Mouse (Mus musculus) spleen, embryonic (tissue): ENCODE results near the gene Usf1.

ENCODE experiments used
- CTCF ChIA-PET: fragments of 350-600 bp; sonication (Branson Sonifier 250); formaldehyde crosslinking; loops from one replicate; lab custom pipeline; 2022; lab: Charles Lee

Usf1 gene

DNA sequence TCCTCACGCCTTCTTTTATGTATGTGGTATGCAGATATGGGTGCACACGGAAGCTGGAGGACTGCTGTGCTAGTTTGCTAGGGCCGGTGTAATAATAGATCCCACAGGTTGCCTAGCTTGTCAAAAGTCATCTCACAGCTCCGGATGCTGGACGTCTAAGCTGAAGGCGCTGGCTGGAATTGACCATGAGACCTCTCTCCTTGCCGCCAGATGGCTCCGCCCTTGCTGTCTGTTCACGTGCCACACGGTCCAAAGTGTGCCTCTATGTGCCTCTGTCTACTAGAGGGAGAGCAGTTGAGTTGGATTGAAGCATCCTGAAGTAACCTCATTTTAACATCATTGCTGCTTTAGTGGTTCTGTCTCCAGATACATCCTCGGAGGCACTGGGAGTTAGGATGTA lies 38.9 kb downstream of the Usf1 start:
- CTCF ChIA-PET = no interaction called here

DNA sequence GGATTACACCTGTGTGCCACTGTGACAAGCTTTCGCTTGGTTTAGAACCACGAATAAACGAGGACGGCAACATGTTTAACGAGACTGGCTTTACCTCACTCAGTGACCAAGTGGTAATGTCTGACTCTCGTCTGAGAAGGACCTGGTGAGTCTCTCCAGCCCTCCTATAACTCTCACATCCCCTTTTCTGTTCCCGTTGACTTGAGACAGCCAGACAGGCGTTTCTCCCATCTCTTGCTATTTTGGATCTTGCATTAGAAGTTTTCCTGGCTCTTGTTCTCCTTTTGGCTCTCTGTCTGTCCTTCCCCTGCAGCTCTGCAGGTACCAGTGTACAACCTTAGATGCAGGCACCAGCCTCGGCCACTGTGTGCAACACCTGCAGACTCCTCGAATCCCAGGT lies 39.9 kb downstream of the Usf1 start:
- CTCF ChIA-PET = interaction anchor here (0.6 kb wide), 1 partner anchor 124 kb away, joined by 6 read pairs; no protein-coding TSS in a partner anchor

- CTCF ChIA-PET = interaction anchor here (0.7 kb wide), 1 partner anchor 26 kb away, joined by 9 read pairs; no protein-coding TSS in a partner anchor
Measured at GRCm38 (mm10) chr1:171452522-171452921, 41.4 kb downstream of the Usf1 start.

GRCm38 (mm10) chr1:171452923-171453322 lies 41.8 kb downstream of the Usf1 start:
- CTCF ChIA-PET = no interaction called here

- CTCF ChIA-PET = no interaction called here
Measured at GRCm38 (mm10) chr1:171454926-171455325, 43.8 kb downstream of the Usf1 start.

GRCm38 (mm10) chr1:171457568-171457967 lies 46.5 kb downstream of the Usf1 start:
- CTCF ChIA-PET = no interaction called here

DNA sequence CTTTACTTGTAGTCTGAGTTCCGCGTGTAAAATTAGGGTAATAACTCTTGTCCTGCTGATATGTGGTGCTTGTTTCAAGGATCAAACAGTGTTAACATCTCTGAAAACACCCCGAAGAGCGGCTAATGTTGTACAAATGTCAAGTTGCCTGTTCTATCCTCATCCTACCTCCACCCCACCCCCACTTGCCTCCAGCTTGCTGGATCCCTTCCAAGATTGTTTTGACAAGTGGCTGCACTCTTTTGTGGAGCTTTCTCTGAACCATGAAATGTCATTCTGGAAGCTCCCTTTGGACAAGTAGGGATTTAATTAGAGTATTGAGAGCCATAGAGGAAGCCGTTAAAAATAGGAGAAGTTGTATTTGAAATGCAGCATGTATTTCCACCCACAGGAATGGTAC lies 48.7 kb downstream of the Usf1 start:
- CTCF ChIA-PET = interaction anchor here (0.5 kb wide), 1 partner anchor 23 kb away, joined by 4 read pairs; no protein-coding TSS in a partner anchor

DNA sequence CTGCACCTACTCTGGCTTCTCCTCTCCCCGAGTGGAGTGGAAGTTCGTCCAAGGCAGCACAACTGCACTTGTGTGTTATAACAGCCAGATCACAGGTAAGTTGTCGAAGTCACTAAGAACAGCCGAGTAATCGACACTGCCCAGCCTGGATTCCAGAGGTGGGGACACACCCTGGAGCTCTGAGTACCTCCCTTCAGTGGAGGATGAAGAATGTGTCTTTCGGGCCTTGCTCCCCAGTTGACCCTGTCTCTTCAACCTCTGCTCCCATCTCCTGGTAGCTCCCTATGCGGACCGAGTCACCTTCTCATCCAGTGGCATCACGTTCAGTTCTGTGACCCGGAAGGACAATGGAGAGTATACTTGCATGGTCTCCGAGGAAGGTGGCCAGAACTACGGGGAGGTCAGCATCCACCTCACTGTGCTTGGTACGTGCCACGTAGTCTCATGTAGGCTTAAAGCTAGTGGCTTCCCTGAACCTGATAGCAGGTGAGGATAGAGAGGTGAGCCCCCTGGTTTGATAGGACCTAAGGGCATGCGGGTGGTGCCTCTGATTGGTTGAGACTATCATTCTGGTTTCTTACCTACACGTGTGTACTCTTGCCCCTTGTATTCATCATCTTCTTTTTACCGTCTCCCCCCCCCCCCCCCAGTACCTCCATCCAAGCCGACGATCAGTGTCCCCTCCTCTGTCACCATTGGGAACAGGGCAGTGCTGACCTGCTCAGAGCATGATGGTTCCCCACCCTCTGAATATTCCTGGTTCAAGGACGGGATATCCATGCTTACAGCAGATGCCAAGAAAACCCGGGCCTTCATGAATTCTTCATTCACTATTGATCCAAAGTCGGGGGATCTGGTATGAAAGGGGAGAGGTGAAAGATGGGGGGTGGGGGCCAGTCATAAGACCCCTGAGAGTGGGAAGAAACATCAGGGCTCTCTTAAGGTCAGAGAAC lies 49.7 kb downstream of the Usf1 start:
- CTCF ChIA-PET = interaction anchor here (0.6 kb wide), 1 partner anchor 972 kb away, joined by 3 read pairs; no protein-coding TSS in a partner anchor

GRCm38 (mm10) chr1:171463133-171463532 lies 52.0 kb downstream of the Usf1 start:
- CTCF ChIA-PET = no interaction called here

DNA sequence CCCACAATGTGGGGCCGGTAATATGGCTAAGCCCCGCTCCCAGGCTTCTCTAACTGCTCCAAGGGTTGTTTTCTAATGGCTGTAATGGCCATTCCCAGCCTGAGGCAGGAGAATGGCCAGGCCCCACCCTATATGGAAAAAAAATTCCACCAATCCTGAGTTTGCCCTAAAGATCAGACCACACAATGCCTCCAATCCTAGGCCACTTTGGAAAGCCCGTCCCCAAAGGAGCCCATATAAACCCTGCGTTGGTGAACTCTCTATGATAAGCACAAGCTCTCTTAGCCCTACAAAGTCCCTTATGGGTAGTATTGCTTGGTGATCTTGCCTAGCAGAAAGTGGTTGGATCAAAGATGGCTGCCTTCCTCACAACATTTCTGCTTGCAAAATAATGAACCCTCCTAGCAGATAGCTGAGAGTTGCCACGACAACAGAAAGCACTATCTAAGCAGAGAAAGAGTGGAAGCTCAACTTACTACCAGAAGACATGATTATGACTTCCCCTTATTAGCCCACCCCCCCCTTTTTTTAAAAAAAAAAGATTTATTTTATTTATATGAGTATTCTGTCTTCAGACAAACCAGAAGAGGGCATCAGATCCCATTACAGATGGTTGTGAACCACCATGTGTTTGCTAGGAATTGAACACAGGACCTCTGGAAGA lies 54.8 kb downstream of the Usf1 start:
- CTCF ChIA-PET = interaction anchor here (1.6 kb wide), 1 partner anchor 17 kb away, joined by 5 read pairs; no protein-coding TSS in a partner anchor

DNA sequence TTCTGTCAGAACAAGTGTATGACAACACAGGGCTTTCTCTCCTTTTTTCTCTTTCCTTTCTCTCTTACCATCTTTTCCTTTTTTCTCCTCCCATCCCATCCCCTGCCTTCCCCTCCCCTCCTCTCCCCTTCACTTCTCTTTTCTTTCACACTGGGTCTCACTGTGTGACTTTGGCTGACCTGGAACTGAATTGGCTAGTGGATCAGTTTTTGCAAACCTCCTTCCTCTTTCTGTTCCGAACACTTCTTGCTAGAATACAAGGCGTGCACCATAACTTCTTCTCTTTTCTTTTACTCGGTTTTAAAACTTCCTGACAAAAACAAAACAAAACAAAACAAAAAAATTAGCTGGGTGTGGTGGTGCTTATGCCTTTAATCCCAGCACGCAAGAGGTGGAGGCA lies 55.5 kb downstream of the Usf1 start:
- CTCF ChIA-PET = interaction anchor here (0.6 to 1.6 kb wide), 2 partner anchors 18 to 179 kb away, joined by 5 to 7 read pairs; no protein-coding TSS in a partner anchor
